7 mouse cellular contexts compared by ENCODE assay signal in the genomic region with DNA sequence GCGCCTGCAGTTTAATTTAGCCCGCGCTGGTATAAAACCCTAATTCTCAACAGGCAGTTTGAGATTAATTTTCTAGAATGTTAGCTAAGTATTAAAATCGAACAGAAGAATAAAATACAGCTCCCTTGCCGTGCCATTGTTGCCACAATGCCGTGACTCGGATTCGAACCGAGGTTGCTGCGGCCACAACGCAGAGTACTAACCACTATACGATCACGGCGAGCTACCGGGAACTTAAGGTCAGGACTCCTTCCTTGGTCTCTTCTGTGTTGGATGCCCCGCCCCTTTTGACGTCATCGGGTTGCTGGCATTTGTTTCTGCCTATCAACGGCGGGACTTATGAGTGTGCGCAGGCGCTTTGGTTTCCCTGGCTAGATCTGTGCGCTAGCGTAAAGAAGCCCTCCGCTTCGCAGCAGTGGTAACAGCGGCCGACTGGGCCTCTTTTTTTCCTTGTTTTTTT. TPM values are rescaled to one million over a fixed set of nuclear protein-coding genes. Genes with fewer than 3 reads are reported as not detected.
DNase-seq lines count a peak whose midpoint lies in the region; ATAC-seq lines count a peak whose summit lies in the region.

No protein-coding gene starts in this region.

- H3K27me3 ChIP-seq in intestine, embryonic 16.5 days (replicated peaks; ENCODE audit: control insufficient read depth, insufficient read depth, low read length), result no peaks in the 10 kb centered on the region
- H3K27me3 ChIP-seq in midbrain, embryonic 11.5 days (ENCODE audit: control insufficient read depth, insufficient read depth, low read length), result no peaks in the 10 kb centered on the region

- peak; percentile 97 to 99 for DNase-seq in adrenal gland, adult 18-20 months (ENCODE audit: low spot score in 2 of 2)
- peak; percentile 95 for DNase-seq in embryo, embryonic 11 days
- DNase-seq in gastrocnemius, postnatal 36 days, result peak; percentile 93 to 99
- peak; percentile 97 to 99 for DNase-seq in left cerebral cortex, postnatal 36 days (ENCODE audit: low spot score in 2 of 2)
- DNase-seq in midbrain, embryonic 11.5 days (ENCODE audit: low spot score, missing footprints), result peak; percentile 100
- peak; percentile 97 for DNase-seq in skeletal muscle tissue, adult 2 months (ENCODE audit: low read depth, low spot score)

- no peaks in the 10 kb centered on the region for H3K4me1 ChIP-seq in intestine, embryonic 16.5 days (ENCODE audit: control insufficient read depth, insufficient read depth, low read length)
- H3K4me1 ChIP-seq in midbrain, embryonic 11.5 days (ENCODE audit: control insufficient read depth, insufficient read depth, low read length), result 0 out of 2 replicates have a peak, but pooled peaks cover 2% of the 10 kb centered on the region

- intact Hi-C loops in gastrocnemius, postnatal 36 days (cut with DNase I), result no loop called here
- intact Hi-C loops in left cerebral cortex, postnatal 36 days (cut with DNase I), result loop anchor here (5.0 kb wide), 3 partner anchors 70 to 240 kb away; no protein-coding TSS in a partner anchor

- peak overlapping the region; percentile 55 for H3K4me2 ChIP-seq in intestine, embryonic 16.5 days (ENCODE audit: low read depth, low read length)
- H3K4me2 ChIP-seq in midbrain, embryonic 11.5 days, result peak overlapping the region; percentile 50

- H3K36me3 ChIP-seq in intestine, embryonic 16.5 days (ENCODE audit: control insufficient read depth, insufficient read depth, low read length), result no peaks in the 10 kb centered on the region
- no peaks in the 10 kb centered on the region for H3K36me3 ChIP-seq in midbrain, embryonic 11.5 days (ENCODE audit: control insufficient read depth, insufficient read depth, low read length)

- under 1% methylated on average over 28 of the region's 28 CpGs for WGBS in intestine, embryonic 16.5 days
- under 1% methylated on average over 28 of the region's 28 CpGs for WGBS in midbrain, embryonic 11.5 days

- H3K9ac ChIP-seq in intestine, embryonic 16.5 days (ENCODE audit: low read depth, low read length), result peak overlapping the region; percentile 76
- H3K9ac ChIP-seq in midbrain, embryonic 11.5 days (ENCODE audit: low read length), result peak overlapping the region; percentile 83

- peak overlapping the region; percentile 74 for H3K4me3 ChIP-seq in intestine, embryonic 16.5 days (ENCODE audit: low read length)
- peak overlapping the region; percentile 57 for H3K4me3 ChIP-seq in midbrain, embryonic 11.5 days (ENCODE audit: low read depth, low read length)

- peak; percentile 92 for ATAC-seq in intestine, embryonic 16.5 days
- ATAC-seq in midbrain, embryonic 11.5 days (ENCODE audit: low FRiP score), result peak; percentile 89

- H3K27ac ChIP-seq in intestine, embryonic 16.5 days (ENCODE audit: low read length), result peak overlapping the region; percentile 88
- peak overlapping the region; percentile 70 for H3K27ac ChIP-seq in midbrain, embryonic 11.5 days (ENCODE audit: low read depth, low read length)

- no peaks in the 10 kb centered on the region for H3K9me3 ChIP-seq in intestine, embryonic 16.5 days (ENCODE audit: control insufficient read depth, low read length)
- no peaks in the 10 kb centered on the region for H3K9me3 ChIP-seq in midbrain, embryonic 11.5 days (ENCODE audit: control insufficient read depth, low read length)

RNA-seq across cellular contexts. Expression of a gene that starts 8.3 kb away (rescaled TPM):
- 10 to 100 TPM in 1 of 2 experiments, 1 to 10 TPM in 1; 6.4 to 10.4 TPM for total RNA-seq in adrenal gland, adult 18-20 months (2021)
- 1 to 10 TPM; 1.9 to 2.1 TPM for total RNA-seq in gastrocnemius, postnatal 36 days (2021)
- 1.9 and 2.2 TPM in 2 replicates for polyA plus RNA-seq in intestine, embryonic 16.5 days (2015; fragmentation: Nextera tagmentation; extraction: Ambion mirVana)
- total RNA-seq in left cerebral cortex, postnatal 36 days (2021), result 10 to 100 TPM; 68.3 to 76.2 TPM
- polyA plus RNA-seq in midbrain, embryonic 11.5 days (2014; fragmentation: Nextera tagmentation; extraction: Ambion mirVana), result 6.7 and 9.2 TPM in 2 replicates

RNA-seq across cellular contexts. Expression of a gene that starts 49.0 kb away (rescaled TPM):
- total RNA-seq in adrenal gland, adult 18-20 months (2021), result 1 to 10 TPM; 1.2 to 7.1 TPM
- 1 to 10 TPM; 3.8 to 6.0 TPM for total RNA-seq in gastrocnemius, postnatal 36 days (2021)
- 93.5 and 105 TPM in 2 replicates for polyA plus RNA-seq in intestine, embryonic 16.5 days (2015; fragmentation: Nextera tagmentation; extraction: Ambion mirVana)
- under 1 TPM; 0.15 to 0.23 TPM for total RNA-seq in left cerebral cortex, postnatal 36 days (2021)
- polyA plus RNA-seq in midbrain, embryonic 11.5 days (2014; fragmentation: Nextera tagmentation; extraction: Ambion mirVana), result 0.22 TPM in 1 of 2 replicates, not detected in the other

Comparison
In these comparisons a context has a peak if more than half of its experiments do, and no peak if none do; other contexts are left out.
1. Peak in every context shown above with its lines: DNase-seq, ATAC-seq, H3K4me3 ChIP-seq and H3K27ac ChIP-seq.
2. RNA of a gene that starts 8.3 kb away (total RNA-seq): 68.3 to 76.2 TPM in left cerebral cortex, postnatal 36 days; 6.4 to 10.4 TPM in adrenal gland, adult 18-20 months and 1.9 to 2.1 TPM in gastrocnemius, postnatal 36 days; every median in the first group is over 4 times any median in the second.